Mouse (Mus musculus) liver, adult 2 months (tissue): ENCODE measurements around the gene Inf2.

Experiments used
- CTCF ChIP-seq: fragments of 200-500 bp; IDR thresholded peaks from 2 replicates; pipeline ENCODE4 v1.5.1; 2011; ENCODE audit warnings: low read depth, low read length, control low read depth
- POLR2A ChIP-seq: fragments of 200-500 bp; IDR thresholded peaks from 2 replicates; pipeline ENCODE4 v1.6.1; 2011; ENCODE audit warnings: low read length, control low read depth; ENCODE audit not compliant: insufficient read depth; ENCODE audit errors: extremely low read depth

DNA sequence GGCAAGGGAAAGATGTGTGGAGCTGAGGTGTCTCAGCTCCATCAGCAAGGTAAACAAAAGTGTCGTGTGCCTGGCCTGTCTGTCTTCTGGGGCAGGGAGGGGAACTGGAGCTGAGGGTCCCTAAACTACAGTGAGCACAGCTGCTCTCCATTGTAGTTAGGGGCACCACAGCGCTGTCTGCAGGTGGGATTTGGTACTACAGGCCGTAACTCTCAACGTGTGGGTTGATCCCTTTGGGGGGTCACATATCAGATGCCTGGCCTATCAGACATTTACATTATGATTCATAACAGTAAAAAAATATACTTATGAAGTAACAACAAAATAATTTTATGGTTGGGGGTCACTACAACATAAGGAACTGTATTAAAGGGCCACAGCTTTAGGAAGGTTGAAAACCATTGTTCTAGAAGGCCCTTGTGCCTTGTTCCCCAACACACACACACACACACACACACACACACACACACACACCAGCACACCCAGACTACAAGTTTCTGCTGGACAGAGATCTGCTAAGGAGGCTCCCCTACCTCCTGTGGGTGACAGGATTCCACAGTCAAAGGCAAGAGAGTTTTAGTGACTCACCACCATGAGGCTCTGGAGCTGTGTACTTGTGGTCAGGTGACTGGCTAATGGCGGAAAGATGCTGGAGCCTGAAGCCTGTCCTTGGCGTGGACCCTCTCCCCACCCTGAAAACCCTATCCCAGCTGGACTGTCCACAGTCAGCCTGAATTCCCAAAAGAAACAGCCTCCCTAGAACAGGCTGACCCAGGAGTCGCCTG is 38.7 kb downstream of the Inf2 start:
- TF ChIP-seq CTCF (peak; percentile 66), POLR2A (no peak)
